Mouse (Mus musculus): ENCODE results near the gene Ino80b.

The Ino80b gene

DNA sequence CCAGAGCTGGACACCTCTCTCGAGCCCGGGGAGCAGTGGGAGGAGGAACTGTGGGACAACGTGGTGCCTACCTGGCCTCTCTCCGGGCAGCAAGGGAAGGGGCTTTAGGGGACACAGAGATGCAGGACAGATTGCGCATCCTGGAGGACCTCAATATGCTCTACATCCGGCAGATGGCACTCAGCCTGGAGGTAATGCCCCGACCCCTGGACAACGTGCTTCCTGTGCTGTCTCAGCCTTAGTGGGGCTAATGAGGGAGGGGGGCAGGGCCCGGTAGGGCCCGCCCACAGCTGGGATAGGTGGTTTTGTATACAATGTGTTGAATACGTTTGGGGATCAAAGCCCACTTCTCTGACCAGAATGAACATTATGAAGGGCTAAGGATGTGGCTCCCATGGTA, 12.8 kb upstream of the Ino80b start:
- no peak for DNase-seq

DNA sequence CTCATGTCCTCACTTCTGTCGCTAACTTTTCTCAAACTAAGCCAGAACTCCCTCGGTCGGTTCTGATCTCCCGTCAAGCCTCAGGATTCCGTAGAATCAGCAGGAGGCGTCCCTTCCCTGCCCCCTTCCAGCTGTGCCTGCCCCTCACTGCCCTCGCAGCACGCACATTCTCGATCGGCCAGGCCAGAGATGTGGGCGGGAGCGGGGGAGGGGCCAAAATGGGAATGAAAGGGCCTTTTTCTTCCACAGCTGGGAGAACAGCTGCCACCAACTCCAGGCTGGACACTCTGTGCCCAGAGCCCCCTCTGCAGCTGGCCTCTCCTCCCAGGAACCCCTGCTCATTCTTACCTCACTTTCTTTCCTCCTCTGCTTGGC, 12.3 kb upstream of the Ino80b start:
- DNase-seq = peak; percentile 65

DNA sequence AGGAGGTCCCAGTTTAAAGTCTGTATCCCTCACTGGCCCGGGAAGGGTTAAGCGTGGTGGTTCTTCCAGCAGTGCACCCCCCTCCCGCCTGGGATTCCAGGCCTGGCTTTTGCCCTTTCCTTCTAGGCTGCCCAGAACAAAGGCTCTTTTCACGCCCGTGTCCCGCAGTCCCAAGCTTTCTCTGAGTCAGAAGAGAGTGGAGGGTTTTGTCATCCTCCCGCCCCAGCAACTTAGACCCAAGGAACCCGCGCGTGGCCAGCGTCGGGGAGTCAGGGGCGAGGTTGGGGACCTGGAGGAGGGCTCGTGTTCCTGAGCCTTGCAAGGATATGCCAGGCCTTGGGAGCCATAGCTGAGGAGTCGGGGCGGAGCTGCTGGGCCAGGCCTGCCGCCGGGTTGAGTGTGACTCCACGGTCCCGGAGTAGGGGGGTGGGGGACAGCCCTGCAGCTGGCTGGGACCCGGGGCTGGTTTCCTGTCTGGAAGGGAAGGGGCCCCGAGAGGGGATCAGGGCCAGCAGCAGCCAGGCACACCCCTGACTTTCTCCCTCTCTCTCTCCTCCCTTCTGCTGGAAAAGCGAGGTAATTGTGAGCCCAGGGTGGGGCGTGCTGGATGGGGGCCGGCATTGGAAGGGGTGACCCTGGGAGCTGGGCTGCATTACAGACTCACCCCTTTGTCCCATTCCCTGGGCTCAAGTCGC, 11.8 kb upstream of the Ino80b start:
- DNase-seq = no peak

DNA sequence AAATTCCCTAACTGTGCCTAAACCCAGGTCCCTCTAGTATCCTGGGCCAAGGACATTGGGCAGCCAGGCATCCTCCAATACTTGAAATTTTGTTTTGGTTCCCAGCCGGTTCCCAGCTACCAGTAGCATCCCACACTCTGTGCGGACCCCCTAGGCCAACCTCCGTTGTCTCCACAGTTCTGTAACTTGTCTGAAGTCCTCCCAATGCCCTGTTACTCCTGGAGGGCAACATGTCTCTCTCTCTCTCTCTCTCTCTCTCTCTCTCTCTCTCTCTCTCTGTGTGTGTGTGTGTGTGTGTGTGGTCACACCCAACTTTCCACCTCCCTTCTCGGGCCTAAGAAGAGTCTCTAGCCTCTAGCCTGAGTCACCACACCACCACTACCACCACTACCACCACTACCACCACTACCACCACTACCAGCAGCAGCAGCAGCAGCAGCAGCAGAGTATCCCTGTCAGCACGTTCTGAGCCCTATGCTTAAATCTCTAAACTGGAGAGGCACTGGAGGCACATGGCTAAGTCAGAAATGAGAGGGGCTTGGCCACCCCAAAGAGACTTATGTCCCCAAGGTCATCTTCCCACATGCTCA, 11.2 kb upstream of the Ino80b start:
- no peak for DNase-seq

DNA sequence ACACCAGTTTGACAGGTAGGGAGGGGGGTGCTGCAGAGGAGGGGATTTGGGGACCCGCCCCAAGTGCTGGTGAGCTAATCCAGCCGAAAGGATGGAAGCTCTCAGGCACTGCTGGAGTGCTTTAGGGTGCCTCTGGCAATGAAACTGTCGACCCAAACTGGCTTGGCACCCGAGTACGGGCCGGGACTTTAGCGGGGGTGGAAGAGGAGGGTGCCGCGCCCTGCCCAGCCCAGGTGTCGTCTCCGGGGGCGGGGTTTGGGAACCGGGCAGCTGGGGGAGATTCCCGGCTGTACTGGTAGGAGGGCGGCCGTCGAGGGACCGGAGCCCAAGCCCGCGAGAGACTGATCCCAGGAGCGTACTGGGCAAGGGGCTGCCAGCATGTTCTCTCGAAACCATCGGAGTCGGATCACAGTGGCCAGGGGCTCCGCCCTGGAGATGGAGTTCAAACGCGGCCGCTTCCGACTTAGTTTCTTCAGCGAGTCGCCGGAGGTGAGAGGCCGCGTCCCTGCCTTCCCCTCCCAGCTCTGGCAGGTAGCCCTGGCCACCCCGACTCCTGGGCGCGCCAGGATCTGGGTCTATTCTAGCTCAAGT, 10.4 kb upstream of the Ino80b start:
- DNase-seq = no peak

DNA sequence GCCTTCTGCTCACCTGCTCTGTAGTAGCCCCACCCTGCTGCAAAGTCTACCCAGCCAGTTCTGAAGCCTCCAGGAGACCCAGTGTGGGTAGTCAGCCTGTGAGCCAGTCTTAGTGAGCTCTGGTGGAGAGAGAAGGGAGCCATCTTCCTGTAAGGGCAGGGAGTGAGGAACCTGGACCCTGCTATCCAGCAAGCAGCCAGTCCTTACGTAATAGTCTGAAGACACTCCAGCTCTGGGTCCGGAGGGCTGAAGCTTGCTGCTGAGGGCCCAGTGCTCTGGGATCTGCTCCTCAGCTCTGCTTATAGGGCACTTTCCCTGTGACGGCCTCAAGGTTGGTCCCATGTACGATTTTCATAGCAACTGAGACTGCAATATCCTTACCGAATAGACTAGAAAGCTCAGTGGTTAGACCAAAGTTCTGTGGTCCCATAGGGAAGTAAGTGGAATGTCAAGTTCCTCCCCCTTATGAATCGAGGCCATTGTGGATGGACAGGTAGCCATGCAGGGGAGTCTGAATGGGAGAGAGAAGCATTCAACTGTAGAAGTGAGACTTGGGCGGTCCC, 9.8 kb upstream of the Ino80b start, which contains the start of gene Rtkn:
Gene Rtkn (plus strand): TSS at position 513 of the 563 bp plus-strand sequence.
- no peak for DNase-seq

DNA sequence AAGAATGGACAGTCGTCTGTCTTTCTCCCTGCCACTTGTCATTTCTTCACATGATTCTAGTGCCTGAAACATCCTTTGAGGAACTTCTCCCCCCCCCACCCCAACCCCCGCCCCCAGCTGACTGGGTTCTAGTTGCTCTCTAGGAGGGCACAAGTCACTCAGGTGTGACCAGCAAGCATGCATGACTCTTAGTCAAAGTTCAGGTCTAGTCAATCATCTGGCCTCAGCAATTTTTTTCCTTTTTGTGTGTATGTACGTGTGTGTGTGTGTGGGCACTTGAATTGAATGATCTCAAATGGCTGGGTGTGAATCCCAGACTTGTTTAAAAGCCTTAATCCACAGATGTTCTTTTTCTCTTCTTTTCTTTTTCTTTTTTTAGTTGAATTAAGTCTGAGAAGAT, 9.0 kb upstream of the Ino80b start:
- DNase-seq = no peak

DNA sequence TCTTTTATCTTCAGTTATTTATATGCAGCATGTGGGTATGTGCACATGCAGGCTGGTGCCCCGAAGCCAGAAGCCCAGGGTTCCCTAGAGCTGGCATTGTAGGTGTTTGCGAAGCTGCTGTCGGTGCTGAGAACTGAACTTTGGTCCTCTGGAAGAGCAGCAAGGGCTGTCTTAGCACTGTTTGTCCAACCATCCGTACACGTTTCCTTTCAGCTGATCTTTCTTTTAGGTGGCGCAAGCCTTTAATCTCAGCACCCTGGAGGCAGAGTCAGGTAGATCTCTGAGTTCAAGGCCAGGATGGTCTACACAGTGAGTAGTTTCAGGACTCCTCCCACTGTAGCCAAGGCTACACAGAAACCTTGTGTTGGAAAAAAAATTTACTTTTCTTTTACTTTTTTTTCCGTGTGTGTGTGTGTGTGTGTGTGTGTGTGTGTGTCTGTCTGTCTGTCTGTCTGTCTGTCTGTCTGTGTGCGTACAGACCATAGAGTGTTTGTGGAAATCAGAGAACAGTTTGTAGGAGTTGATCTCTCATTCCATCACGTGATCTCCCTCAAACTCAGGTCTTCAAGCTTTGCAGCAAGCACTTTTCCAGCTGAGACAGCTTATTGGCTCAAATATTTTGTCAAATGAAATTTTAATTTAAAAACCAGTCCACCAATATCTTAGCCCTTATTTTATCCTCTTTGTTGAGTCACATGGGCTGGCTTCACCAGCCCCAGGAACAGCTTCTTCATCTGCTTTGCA, 7.1 kb upstream of the Ino80b start:
- DNase-seq = no peak

DNA sequence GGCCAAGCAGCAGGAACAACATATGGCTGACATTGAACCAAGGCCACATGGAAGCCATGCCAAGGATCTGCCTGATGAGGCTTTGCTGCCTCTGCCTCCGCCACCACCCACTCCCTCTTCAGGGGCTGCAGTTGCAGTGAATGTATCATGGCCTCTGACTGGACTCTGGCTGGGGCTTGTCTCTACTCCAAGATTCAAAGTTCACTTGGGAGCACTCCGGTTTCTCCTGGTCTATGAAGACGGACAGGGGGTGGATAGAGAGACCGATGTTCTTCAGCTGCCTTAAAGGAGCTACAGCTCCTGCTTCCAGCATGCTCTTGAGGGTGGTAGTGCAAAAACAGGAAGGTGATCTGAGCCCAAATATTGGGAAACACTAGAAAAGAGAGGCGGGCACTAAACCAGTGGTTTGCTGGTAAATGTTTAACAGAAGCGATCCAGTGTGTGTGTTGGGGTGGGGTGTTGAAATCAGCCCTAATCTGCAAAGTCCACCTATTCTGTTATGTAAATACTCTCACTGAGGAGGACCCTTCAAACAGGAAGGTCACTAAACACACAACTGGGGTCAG, 6.3 kb upstream of the Ino80b start:
- DNase-seq = no peak

DNA sequence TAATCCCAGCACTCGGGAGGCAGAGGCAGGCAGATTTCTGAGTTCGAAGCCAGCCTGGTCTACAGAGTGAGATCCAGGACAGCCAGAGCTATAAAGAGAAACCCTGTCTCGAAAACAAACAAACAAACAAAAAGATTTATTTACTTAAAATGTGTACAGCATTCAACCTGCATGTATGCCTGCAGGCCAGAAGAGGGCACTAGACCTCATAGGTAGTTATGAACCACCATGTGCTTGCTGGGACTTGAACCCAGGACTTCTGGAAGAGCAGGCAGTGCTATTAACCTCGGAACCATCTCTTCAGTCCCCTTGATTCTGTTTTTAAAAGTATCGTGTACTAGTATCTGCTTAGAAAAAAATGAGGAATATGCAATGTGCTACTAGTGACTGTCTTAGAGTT, 2.2 kb upstream of the Ino80b start:
- DNase-seq = no peak

DNA sequence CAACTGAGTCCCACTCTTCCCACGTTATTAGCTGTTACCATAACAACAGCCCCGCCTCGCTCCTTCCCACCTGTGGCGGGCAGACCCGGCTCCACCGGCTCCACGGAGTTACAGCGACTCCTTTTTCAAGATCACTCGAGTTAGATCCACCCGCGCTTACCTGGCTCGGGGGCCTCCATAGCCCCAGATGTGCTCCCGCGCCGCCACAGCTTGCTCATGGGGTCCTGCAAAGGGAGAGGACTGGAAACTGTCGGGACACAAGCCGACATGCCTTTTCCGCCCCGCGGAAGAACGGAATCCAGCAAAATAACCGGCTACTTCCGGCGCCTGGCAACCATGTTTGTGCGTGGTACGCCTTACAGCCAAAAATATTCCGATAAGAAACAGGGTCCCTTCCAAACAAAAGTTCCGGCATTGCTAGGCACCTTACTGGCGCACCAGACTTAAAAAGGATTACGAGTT, 349 bp downstream of the Ino80b start:
- DNase-seq = peak; percentile 85

DNA sequence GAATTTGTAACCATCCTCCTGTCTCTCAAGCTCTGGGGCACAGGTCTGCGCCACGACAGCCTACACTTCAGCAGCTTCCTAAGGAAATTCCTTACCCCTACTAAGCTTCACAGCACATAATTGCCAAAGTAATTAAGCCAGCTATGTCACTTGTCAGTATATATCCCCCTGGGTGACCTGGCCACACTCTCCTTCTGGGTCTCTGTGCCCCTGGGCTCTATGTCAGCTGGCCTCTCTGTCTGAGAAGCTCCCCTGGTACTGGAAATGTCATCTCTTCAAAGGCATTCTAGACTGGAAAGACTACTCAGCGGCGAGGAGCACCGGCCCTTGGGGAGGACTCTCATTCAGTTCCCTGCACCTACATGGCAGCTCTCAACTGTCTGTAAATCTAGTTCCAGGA, 2.3 kb downstream of the Ino80b start:
- DNase-seq = no peak

DNA sequence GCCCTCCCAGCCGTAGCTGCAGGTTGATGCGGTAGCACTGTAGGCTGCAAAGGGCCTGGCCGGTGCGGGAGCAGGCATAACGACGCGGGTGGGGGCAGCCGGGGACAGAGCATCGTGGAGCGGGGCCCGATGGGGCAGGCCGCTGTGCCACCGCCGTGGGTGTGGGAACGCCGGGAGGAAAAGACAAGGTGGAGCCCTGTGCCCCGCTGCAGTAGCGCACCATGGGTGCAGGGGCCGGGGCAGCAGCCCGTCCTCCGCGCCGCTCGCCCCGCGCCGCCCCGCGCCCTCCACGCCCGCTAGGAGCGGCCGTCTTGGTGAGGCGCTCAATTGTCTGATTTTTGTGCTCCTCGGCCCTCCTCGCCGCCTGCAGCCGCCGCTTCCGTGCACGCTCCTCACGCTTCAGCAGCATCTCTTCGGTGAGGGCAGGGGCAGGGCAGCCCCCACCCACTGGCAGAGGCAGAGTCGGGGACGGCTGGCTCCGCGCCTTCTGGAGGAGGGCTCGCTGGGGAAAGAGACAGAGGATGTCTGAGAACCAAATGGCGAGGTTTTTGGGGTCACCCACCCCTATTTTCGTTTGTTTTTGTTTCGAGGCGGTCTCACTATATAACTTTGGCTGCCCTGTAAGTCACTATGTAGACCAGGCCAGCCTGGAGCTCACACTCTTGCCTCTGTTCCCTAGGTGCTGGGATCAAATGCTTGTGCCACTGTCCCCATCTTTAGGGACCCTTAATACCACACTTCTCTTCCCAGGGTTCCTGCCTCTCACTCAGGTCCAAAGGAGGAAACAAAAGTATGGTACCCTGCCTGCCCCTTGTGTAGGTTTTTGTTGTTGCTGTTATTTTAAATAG, 3.1 kb downstream of the Ino80b start:
- DNase-seq = peak; percentile 45

DNA sequence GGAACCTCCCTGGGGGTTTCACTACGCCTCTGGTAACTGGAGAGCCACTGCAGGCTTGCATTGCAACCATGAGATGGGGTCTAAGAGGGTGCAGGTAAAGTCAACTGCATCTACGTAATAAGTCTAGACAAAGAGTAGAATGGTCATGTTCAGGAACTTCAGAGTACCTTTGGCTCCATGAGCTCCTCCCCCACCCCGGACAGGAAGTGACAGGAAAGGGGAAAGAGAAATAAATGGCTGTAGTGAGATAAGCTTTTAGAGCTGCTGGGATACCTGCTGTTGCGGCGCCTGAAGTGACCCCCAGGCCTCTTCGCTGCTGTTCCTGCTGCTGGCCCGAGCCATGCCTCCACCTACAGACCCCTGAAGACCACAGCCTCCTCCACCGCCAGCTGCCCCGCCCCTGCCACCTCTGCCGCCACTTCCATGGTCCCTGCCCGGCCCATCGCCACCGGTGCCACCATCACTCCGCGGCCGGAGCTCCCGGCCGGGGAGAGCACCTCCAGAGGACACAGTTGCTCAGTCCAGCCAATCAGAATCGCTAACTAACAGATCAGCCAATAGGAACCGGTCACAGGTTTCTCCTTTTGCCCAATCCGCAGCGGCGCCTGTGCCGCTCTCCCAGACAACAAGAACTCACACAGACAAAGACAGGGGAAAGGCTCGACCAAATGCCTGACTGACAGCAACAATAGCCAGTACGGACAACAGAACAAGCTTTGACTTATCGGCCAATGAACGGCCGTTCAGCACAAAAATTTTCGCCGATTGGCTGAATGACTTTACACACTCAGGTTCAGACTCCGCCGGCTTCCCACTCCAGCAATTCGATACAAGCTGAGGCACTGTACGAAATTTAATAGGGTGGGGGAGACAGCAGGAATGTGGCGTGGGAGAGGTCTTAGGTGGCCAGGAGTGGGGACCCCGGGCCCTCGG, 4.0 kb downstream of the Ino80b start, which contains the start of gene Wbp1:
Gene Wbp1 (minus strand): TSS at position 630 of the 933 bp plus-strand sequence.
- peak; percentile 85 for DNase-seq

DNA sequence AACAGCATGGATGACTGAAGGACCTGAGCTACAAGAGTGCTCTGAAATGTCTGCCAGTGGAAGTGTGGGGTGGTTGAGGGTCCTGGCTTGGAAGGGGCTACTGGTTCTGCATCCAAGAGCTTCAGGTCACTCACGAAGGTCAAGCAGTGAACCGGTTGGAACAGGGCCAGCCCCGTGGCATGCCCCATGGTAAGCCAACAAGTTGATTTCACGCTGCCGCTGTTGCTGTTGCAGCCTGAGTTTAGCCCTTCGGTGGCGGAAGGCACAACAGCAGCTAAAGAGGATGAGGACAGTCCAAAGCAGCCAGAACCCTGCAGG, 5.5 kb downstream of the Ino80b start:
- no peak for DNase-seq

DNA sequence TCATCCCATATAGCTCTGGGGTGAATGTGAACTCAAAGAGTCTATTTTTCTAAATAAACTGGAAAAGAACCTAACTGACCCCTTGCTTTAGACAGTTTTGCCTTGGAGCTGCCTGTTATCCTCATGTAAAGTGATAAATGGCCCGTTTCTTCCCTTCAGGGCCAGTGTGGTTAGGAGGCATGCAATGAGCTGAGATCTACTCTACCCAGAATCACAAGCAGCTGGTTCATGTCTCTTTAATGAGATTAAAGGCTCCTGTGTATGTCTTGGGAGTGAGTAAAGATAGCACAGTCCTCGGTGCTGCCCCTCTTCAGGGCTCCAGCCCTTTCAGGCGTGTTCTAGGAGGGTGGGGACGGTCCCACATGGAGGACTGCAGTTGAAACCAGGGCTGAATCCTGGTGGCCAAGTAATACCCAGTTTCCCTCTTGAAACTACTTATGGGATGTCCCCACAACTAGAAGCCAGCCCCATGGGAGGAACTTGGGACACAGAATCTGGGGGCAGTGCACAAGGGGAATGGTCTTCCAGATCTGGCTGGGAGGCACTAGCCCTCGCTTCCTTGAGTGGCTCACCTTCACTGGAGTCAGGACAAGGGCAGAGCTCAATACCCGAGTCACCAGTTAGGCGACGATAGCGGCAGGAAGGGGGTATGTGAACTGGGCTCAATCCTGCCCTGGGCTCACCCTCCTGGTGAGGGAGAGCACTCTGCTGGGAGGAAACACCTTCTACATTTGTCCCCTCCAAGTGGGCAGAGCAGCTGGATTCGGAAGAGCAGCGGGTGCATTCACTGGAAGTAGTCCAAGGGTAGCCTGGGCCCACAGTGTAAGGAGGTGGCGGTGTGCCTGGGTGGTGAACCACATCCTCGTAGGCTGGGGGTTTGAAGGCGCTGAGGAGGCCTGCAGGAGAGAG, 6.2 kb downstream of the Ino80b start:
- no peak for DNase-seq

DNA sequence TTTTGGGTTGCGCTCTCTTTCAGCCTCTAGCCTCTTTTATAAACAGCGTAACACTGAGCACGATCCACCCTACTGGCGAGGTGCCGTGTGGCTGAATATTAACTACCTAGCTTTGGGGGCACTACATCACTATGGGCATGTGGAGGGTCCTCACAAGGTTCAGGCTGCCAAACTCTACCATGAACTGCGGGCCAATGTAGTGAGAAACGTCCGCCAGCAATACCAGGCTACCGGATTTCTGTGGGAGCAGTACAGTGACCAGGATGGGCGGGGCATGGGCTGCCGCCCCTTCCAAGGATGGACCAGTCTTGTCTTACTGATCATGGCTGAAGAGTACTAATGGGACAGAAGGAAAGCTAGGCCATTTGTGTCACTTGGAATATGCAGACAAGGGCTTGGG, 6.9 kb downstream of the Ino80b start:
- DNase-seq = no peak

DNA sequence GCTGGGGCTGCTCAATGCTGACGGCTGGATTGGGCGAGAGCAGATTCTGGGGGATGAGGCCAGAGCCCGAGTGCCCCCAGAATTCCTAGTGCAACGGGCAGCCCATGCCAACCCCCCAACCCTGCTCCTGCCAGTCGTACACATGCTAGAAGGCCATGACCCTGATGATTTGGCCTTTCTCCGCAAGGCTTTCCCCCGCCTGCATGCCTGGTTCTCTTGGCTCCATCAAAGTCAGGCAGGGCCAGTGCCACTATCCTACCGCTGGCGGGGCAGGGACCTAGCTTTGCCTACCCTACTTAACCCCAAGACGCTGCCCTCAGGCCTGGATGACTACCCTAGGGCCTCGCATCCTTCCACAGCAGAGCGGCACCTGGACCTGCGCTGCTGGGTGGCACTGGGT, 7.6 kb downstream of the Ino80b start:
- no peak for DNase-seq

DNA sequence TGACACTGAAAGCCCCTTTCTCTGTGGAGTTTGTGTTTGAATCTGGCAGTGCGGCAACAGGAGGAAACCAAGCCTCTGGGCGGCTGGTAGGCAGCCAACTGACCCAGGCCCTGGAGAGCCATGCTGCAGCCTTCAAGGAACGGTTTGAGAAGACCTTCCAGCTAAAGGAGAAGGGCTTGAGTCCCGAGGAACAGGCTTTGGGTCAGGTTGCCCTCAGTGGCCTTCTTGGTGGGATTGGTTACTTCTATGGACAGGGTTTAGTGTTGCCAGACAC, 8.1 kb downstream of the Ino80b start:
- DNase-seq = no peak
